Mouse (Mus musculus) thymus, adult 18-20 months (tissue): Measurements from ENCODE around the gene Trim59.
A peak's percentile ranks its signal among the peaks of the same experiment; 100 is the strongest.
"Not testable (repeated sequence)": the region's sequence is repeated elsewhere in the genome, so short reads cannot be mapped to it uniquely, and the experiment has no call there.

Experiments
- DNase-seq, 2 experiments: peaks; one replicate each; pipeline ENCODE4 v3.0.0; 2022; ENCODE audit warnings: mixed read lengths in 2 of 2

The Trim59 gene

GRCm38 (mm10) chr3:69044645-69045399, at the start of gene Trim59:
TSS of gene Trim59 (minus strand) at chr3:69044755.
- peak; percentile 86 to 87 for DNase-seq

- DNase-seq, result no peak
Observed at GRCm38 (mm10) chr3:69064005-69064404, 19.4 kb upstream of the Trim59 start.

GRCm38 (mm10) chr3:69062764-69063163, 18.2 kb upstream of the Trim59 start:
- no peak for DNase-seq

GRCm38 (mm10) chr3:69060672-69061071, 16.1 kb upstream of the Trim59 start:
- DNase-seq, result no peak

GRCm38 (mm10) chr3:69055871-69056270, 11.3 kb upstream of the Trim59 start:
- no peak for DNase-seq

- no peak for DNase-seq
Observed at GRCm38 (mm10) chr3:69054760-69055432, 10.3 kb upstream of the Trim59 start.

- DNase-seq, result no peak
Observed at GRCm38 (mm10) chr3:69051894-69052293, 7.3 kb upstream of the Trim59 start.

- DNase-seq, result no peak
Observed at GRCm38 (mm10) chr3:69049011-69049410, 4.5 kb upstream of the Trim59 start.

- no peak for DNase-seq
Observed at GRCm38 (mm10) chr3:69047684-69048083, 3.1 kb upstream of the Trim59 start.

GRCm38 (mm10) chr3:69046509-69046908, 2.0 kb upstream of the Trim59 start:
- DNase-seq, result no peak

- peak in 1 of 2 experiments; percentile 13 for DNase-seq
Observed at GRCm38 (mm10) chr3:69045750-69046149, 1.2 kb upstream of the Trim59 start.

GRCm38 (mm10) chr3:69045400-69045703, 797 bp upstream of the Trim59 start:
- no peak for DNase-seq

GRCm38 (mm10) chr3:69044167-69044591, 376 bp downstream of the Trim59 start:
- DNase-seq, result no peak

GRCm38 (mm10) chr3:69041298-69041697, 3.3 kb downstream of the Trim59 start:
- no peak for DNase-seq

- DNase-seq, result no peak
Observed at GRCm38 (mm10) chr3:69040105-69040504, 4.5 kb downstream of the Trim59 start.

- DNase-seq, result no peak
Observed at GRCm38 (mm10) chr3:69026133-69026783, 18.3 kb downstream of the Trim59 start.

- no peak for DNase-seq
Observed at GRCm38 (mm10) chr3:69020764-69021163, 23.8 kb downstream of the Trim59 start.

GRCm38 (mm10) chr3:69020285-69020684, 24.3 kb downstream of the Trim59 start:
- DNase-seq, result no peak

GRCm38 (mm10) chr3:69018635-69019034, 25.9 kb downstream of the Trim59 start:
- not testable (repeated sequence) for DNase-seq

GRCm38 (mm10) chr3:69017181-69017580, 27.4 kb downstream of the Trim59 start:
- no peak for DNase-seq

- no peak for DNase-seq
Observed at GRCm38 (mm10) chr3:69008873-69009272, 35.7 kb downstream of the Trim59 start.

GRCm38 (mm10) chr3:69006246-69006760, 38.3 kb downstream of the Trim59 start:
- peak in 1 of 2 experiments; percentile 11 for DNase-seq
